Mouse (Mus musculus) cerebellum, postnatal 14 days (tissue): ENCODE data around the gene Ubqln4.
A peak's percentile ranks its signal among the peaks of the same experiment; 100 is the strongest.

ENCODE experiments used
- DNase-seq, 2 experiments: peaks; one replicate each; pipeline ENCODE4 v3.0.0; 2021; ENCODE audit warnings: mixed read lengths in 2 of 2

Gene Ubqln4

DNA sequence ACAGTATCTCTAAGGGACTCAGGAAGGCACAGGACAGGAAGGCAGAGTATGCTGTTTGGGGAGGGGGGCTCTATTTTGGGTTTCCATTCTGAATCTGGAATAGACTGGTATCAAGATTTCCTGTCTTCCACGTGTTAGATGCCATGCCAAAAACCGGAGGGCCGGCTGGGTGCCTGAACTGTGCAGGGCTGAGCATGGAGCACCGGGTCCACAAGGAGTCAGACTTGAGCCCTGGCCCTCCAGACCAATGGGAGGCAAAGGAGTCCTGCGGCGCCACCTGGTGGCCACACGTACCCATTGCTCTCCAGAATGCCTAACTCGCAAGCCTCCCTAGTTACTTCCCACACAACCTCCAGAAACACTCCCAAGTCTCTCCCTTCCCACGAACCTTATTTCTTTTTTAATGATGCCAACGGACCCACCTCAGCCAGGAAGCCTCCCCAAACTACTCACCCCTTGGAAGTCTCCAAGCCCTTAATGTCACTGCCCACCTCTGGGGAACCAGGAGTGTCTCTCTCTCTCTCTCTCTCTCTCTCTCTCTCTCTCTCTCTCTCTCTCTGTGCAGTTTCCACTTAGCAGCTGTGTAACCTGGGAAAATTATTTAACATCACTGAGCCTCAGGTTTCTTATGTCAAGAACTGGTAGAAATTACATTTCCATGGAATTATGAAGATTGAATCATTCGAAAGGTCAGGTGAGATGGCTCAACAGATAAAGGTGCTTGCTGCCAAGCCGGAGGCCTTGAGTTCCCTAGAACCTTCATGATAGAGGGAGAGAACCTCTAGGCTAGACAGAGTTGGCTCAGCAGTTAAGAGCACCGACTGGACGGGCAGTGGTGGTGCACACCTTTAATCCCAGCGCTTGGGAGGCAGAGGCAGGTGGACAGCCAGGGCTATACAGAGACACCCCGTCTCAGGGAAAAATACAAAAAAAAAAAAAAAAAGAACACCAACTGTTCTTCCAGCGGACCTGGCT lies 27.1 kb upstream of the Ubqln4 start:
- peak; percentile 91 to 94 for DNase-seq

DNA sequence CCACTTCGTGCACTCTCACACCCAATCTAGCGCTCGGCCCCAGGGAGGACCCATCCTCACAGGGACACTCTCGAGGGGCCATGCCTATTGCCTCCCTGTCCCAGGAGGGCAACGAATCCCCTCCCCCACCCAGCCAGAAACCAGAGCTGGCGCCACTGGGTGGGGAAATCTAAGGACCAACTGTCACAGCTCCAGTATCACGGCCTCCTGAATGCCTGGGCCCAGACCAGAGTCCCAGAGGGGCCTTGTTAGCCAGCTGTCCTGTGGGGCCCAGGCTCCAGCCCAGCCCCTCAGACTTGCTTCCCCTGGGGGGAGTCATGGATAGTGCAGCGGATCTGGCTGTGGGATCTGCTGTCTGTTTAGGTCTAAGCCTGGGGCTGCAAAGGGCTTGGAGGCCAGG lies 26.0 kb upstream of the Ubqln4 start:
- DNase-seq = no peak

DNA sequence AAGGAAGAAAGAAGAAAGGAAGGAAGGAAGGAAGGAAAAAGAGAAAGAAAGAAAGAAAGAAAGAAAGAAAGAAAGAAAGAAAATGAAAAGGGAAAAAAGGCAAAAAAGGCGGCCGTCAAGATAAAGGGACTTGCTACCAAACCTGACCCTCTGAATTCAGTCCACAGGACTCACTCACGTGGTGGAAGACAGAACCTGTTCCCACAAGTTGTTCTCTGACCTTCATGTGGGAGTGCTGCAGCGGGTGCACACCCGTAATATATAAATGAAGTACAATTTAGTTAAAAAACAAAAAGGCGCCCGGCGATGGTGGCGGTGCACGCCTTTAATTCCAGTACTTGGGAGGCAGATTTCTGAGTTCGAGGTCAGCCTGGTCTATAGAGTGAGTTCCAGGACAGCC lies 24.9 kb upstream of the Ubqln4 start:
- no peak for DNase-seq

DNA sequence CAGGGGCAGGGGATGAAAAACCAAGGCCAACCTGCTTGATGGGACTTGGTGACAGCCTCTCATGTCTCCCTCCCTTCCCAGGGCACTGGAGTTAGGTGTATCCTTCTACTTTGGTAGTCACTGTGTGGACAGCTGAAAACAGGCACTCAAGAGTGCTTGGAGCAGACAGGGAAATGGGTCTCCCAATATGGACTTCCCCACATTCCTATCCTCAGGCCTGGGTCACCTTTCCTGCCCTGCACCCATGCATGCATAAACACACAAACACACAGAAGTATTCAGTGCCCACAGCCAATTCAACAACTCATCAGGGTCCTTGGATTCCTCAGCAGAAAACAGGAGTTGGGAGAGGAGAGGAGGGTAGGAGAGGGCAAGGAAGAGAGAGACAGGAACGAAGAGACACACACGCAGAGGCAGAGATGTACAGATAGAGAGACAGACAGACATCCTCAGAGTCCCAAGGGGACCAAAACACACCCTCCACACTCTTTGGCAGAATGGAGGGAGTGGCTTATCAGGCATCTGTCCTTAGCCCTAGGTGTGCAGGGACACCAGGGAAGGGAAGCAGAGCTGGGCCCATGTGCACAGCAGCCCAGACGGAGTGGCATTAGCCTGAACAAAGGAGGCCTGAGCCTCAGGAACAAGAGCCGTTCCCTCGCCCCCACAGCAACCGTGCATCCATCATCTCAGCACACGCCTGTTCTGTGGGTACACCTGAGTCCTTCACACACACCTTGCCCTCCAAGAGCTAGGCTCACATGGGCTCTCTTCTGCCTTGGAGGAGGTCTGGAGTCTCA lies 24.2 kb upstream of the Ubqln4 start:
- no peak for DNase-seq

DNA sequence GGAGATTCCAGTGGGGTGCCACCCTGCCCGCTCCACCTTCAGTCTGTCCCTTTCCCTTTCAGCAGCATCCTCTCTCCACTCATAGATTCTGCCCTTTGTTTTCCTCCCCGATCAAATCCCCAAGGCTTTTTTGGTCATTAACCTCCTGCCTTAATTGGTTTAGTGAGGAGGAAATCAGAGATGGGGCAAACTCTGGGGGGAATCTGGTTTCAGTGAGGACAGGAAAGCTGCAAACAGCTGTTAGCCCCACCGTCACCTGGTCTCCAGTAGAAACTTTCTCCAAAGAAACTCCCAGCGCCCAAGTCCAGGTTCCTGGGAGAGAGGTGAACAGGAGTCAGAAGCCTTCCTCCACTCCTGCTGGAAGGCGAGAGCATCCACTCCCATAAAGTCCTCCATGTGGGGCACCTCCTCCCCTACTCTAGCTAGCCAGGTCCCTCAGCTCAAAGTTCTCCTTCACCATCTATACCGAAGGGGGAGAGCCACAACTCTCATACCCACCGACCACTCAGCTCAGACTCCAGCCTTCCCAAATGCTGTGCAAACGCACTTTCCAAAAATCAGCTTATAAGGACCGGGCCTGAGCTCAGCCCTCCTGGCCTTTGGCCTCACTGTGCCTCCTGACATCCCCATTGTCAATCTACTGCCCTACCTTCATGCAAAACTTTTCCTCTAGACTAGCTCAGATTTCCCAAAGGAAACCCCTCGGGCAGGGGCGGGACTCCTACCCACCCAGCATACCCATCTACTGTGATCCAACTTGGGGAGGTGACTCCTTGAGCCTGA lies 23.3 kb upstream of the Ubqln4 start:
- DNase-seq = no peak

DNA sequence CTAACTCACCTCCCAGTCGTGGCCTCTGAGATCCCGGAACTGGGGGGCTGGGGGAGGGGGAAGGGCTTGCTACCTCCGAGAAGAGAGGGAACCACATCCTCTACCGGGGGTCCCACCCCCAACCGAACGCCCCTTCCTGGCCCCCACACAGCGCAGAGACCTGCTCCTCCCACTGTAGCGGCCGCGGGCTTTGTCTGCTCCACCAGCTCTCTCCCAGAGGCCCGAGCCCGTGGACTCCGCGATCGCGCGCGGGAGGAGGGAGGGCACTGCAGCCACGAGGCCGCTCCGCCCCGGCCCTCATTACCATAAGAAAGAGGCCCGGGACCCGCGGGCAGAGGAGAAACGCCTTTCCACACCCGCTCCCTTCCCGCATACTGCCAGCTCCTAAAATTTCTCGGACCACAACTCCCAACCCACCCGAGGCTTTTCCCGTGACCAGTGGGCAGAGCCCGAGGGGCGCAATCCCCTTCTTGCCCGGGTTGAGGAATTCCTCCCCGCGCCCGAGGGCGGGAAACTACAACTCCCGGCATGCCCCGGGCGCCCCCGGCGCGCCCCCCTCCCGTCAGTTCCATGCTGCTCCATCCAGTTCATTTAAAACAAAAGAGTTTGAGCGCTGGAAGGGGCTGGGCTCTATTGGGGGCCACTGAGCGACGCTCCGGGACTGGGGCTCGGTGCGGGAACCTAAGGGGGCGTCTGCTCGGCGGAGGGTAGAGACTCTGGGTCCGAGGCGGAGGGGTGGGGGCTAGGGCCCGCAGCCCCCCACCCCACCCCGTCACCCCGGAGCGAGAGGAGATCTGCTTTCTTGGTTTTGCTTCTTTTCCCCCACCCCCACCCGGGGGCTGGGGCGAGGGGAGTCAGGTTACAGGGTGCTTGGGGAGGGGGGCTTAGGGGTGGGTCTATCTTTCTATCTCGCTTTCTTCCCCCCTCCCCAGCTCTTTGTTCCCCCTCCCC lies 21.9 kb upstream of the Ubqln4 start:
- DNase-seq = peak; percentile 92 to 95

DNA sequence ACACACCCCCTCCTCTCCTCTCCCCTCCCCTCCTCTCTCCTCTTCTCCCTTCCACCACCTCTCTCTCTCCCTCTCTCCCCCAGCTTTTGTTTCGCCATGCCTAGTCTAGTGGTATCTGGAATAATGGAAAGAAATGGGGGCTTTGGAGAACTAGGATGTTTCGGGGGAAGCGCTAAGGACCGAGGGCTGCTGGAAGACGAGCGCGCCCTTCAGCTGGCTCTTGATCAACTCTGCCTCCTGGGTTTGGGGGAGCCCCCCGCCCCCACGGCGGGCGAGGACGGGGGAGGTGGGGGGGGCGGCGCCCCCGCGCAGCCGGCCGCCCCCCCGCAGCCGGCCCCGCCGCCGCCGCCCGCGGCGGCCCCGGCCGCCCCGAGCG lies 21.3 kb upstream of the Ubqln4 start, which contains the start of gene Mex3a:
TSS of gene Mex3a (plus strand) at position 97 of the 376 bp plus-strand sequence.
- peak in 1 of 2 experiments; percentile 37 for DNase-seq

DNA sequence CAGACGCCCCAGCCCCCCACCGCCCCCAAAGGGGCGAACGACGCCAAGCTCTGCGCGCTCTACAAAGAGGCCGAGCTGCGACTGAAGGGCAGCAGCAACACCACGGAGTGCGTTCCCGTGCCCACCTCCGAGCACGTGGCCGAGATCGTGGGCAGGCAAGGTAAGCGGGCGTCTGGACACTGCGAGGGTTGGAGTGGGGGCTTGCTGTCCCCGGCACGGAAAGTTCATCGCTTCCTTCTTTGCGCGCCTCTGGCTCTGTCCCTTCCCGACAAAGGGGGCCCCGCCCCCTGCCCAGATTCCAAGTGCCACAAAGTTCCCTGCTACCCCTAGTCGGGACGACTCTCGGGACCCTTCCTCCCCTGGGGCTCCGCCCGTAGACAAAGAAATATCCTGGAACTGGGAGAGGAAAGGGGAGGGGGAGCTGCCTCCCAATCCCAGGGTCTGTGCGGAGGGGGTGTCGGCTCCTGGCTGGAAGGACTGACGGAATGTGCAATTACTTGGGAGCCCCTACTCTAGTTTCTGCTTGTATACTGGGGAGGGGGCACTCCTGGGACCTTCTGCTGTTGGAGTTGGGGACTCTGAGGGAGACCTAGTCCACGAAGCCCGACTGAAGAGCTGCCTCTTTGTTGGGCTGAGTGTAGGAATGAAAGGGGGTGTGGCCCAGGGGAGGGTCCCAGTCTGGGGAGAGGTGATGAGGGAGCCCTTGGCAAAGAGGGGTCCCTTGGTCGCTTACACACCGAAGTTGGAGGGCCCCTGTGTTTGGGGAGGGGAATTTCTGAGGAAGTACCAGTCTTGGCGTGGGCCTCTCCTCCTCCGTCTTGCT lies 20.7 kb upstream of the Ubqln4 start:
- peak; percentile 44 to 57 for DNase-seq

DNA sequence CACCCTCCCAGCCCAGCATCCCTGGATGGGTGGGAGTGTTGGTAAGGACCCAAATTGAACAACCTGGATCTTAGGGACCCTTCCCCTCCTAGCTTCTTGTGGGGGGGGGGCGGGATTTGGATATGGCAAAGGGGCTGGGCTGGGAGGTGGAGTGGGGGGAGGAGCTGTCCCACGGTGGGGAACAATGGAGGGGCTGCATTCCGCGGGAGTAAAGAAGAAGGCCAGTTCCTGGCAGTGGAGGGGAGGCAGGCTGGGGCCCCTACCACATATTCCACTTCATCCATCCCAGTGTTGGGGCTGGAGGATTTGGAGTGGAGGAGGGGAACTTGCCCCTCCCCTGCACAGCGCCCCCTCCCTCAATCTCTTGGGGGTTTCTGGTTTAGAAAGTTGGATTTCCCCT lies 19.9 kb upstream of the Ubqln4 start:
- peak in 1 of 2 experiments; percentile 13 for DNase-seq

DNA sequence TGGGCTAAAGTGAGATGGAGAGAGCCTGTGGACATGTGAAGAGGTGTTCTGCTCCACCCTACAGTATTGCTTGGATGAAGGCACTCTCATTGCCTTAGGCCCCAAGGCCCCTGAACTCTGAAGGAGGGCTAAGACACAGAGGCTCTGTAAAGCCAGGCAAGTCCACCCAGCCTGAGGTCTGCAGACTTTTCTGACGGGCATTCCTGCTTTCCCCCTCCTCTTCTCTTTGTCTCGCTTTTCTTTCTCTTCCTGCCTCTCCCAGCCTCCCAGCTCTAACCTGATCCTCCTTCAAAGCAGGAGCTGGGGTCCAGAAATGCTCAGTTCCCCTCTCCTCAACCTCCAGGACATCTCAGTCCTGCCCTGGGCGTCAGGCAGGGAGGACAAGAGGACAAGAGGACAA lies 18.6 kb upstream of the Ubqln4 start:
- DNase-seq = no peak

DNA sequence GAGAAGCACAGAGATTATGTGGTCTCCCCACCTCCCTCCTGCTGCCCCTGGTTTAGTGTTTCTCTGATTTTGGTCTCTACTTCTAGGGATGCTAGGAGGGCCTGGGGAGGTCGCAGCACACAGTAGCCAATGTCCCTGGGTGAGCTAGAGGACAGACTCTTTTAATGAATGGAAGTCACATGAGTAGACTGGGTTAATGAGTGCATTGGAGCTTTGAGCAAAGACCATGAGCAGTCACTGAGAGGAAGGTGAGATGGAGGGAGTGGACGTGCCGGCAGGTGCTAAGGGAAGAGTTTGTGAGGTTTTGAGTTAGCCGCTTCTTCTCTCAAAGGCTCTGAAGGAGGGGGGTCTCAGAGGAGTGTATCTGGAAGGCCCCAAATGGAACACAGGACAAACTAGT lies 18.0 kb upstream of the Ubqln4 start:
- no peak for DNase-seq

DNA sequence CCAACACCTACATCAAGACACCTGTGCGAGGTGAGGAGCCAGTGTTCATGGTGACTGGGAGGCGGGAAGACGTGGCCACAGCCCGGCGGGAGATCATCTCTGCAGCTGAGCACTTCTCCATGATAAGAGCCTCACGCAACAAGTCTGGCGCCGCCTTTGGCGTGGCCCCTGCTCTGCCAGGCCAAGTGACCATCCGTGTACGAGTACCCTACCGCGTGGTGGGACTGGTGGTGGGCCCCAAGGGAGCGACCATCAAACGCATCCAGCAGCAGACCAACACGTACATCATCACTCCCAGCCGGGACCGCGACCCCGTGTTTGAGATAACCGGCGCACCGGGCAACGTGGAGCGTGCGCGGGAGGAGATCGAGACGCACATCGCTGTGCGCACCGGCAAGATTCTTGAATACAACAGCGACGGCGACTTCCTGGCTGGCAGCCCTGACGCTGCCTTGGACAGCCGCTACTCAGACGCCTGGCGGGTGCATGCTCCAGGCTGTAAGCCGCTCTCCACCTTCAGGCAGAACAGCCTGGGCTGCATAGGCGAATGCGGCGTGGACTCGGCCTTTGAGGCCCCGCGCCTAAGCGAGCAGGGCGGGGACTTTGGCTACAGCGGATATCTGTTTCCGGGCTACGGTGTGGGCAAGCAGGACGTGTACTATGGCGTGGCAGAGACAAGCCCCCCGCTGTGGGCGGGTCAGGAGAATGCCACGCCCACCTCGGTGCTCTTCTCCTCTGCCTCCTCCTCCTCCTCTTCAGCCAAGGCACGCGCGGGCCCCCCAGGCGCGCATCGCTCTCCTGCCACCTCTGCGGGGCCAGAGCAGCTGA lies 17.2 kb upstream of the Ubqln4 start:
- DNase-seq = peak; percentile 82

DNA sequence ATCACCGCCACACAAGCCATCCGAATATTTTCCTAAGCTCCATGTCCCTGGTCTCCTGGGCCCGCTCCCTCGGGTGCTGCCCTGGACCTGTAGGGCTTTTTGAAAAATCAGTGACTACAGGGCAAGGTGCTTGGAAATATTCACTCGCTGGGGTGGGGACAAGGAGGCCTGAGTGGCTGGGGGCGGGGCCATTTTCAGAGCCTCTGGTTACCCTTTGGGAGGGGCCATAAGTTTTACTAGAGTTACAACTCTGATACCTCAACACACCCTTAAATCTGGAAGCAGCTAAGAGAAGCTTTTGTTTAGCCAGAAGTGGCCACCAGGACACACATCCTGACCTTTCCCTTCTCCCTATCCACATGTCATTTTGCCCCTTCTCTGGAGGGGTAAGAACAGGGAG lies 16.4 kb upstream of the Ubqln4 start:
- DNase-seq = no peak

DNA sequence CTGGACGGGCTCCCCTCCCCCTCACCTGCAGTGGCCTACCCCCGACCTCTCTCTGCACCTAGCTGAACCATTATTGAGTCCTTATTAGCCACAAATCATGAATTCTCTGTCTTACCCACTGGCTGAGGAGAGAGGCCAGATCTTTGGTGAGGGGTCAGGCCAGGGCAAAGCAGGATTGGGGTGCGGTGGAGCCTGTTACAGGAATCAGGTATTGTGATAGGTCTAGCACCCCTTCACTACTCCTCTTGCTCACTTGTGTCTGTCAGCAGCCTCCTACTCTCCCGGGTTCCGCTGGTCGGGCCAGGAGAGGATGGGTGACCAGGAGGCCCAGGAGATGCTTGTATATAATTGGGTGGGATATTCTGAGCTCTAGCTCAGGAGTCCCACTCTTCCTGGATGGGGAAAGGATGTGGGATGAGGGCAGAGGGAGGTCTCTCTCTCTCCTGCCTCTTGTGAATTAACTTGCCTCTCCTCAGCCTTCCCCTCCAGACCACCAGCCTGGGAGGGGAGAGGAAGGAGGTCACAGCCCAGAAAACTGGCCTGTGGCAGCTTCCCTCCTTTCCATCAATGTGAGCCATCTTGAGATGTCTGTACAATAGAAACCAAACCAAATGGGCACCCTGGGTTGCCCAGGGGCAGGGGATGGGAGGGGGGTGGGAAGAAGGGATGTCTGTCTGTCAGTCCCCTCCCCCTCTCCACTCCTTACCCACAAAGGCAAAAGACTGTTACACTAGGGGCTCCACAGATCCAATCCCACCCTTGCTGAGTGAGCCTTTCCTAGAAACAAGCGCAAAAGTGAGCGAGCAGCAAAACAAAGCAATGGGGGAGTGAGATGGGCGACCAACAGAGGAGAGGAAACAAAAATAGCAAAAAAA lies 15.1 kb upstream of the Ubqln4 start:
- DNase-seq = peak in 1 of 2 experiments; percentile 23

DNA sequence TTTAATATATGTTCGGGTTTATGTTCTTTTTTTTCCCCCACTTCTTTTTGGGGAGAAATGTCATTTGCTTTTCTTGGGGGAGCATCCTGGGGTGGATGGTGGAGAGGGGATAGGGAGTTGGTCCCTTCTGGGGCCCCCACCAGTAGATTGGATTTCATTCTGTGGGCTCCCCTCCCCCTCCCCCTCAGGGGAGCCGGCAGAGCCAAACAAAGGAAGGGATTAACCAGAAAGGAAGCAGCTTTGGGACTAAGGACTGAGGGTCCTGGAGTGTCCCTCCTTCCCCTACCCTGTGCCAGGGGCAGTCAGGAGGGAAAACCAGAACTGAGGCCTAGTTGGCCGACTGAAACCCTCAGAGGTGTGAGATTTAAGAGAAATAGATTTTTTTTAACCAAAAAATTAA lies 14.2 kb upstream of the Ubqln4 start:
- DNase-seq = peak in 1 of 2 experiments; percentile 55

DNA sequence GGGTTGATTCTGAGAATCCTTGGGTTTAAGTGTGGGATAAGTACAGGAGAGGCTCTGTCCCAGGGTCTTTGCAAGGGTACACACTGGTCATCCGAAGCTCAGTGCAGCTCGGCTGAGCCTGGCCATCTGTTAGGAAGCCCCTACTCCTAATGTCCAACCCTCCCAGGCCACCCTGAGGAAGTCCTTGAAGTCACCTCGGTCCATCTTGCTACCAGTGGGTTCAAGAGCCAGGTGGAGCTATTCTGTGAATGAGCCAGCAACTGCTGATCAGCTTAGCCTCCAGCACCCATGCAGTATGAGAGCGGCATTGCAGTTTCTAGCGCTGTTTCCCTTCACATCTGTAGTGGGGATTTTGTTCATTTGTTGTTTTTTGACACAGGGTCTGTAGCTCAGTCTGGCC lies 13.5 kb upstream of the Ubqln4 start:
- DNase-seq = peak in 1 of 2 experiments; percentile 55

DNA sequence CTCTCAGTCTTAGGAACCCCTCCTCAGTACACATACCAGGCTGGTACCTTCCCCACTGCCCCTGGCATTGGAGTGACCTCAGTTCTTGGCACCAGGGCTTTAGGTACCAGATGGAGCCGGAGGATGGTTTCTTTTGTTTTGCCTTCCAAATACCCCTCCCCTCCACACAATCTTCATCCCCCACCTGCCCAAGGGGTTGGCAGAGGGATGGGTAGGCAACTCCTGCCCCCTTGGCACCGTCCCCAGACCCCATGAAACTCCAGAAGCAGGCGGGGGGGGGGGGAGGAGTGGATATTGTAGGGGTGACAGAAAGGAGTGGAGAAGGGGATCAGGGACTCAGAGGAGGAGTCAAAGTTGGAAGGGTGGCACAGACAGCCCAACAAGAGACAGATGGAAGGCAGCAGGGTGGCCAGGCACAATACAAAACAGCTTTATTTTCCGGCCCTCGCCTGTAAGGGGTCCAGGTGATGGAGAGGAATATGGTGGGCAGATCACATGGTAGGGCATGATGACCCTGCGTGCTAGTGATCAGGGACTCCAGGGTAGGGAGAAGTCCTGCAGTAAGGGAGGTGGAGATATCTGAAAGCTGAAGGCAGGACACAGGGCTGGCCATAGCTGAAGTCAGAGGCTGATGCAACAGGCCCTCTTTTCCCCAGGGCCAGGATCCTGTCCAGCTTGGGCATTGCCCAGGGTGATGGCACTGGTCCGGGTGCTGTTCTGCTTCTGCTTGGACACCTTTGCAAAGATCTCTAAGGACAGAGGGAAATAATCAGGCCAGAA lies 11.7 kb upstream of the Ubqln4 start:
- peak; percentile 90 to 93 for DNase-seq

DNA sequence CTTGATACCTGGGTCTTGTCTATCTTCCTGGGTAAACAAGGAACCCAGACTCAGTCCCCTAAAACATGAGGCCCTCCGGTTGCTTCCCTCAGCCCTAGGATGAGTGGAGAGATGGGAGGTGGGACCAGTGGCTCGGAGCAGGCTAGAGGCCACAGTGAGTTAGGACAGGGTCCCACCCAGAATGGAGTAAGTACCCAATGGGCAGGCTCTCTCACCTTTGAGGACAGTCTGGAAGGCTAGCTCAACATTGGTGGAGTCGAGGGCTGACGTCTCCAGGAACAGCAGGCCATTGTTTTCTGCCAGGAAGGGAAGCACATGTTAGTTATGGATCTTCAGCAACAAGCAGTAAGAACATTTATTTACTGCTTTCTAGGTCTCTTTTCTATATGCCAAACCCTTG lies 11.1 kb upstream of the Ubqln4 start:
- peak; percentile 53 to 58 for DNase-seq
